Mouse (Mus musculus) bone marrow macrophage, adult 2 months (primary cell): ENCODE results near the gene Stkld1.

Source experiments
- CTCF ChIP-seq: IDR thresholded peaks from 2 replicates; pipeline ENCODE4 v1.5.1; 2012; ENCODE audit warnings: low read depth, mild to moderate bottlenecking, low read length, moderate library complexity
- POLR2A ChIP-seq: IDR thresholded peaks from 2 replicates; pipeline ENCODE4 v1.6.1; 2012; ENCODE audit warnings: mild to moderate bottlenecking, low read depth, low read length, borderline replicate concordance

DNA sequence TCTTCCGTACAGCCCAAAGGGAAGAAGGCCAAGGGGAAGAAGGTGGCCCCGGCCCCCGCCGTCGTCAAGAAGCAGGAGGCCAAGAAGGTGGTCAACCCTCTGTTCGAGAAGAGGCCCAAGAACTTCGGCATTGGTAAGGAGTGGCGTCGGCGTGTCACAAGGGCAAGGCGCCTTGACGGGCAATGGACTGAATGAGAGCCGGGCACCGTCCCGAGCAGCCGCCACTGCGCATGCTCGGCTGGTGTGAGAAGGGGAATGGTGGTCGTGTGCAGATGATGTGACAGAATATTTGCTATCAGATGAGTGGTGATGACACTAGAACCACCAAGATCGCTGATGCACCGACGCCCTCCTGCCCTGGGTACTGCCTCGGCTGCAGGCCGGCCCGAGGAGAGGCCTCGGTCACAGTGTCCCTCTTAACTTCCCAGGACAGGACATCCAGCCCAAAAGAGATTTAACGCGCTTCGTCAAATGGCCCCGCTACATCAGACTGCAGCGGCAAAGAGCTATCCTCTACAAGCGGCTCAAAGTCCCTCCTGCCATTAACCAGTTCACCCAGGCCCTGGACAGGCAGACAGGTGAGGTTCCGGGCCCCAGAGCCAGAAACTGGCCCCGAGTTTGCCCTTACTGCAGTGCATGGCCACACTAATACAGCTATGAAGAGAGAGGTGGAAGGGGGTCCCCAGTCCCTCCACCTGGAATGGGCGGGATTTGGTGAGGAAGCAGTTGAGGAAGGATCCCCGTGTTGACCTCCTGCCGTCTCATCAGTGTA is 22.7 kb upstream of the Stkld1 start:
- TF ChIP-seq CTCF: no peak
- TF ChIP-seq POLR2A: no peak
